Mouse (Mus musculus): Measurements from ENCODE around the gene Gm595. TPM values are rescaled to one million over a fixed set of nuclear protein-coding genes. Genes with fewer than 3 reads are reported as not detected.

Gene Gm595
- polyA plus RNA-seq (2012; rRNA removed): not detected in 2 replicates

DNA sequence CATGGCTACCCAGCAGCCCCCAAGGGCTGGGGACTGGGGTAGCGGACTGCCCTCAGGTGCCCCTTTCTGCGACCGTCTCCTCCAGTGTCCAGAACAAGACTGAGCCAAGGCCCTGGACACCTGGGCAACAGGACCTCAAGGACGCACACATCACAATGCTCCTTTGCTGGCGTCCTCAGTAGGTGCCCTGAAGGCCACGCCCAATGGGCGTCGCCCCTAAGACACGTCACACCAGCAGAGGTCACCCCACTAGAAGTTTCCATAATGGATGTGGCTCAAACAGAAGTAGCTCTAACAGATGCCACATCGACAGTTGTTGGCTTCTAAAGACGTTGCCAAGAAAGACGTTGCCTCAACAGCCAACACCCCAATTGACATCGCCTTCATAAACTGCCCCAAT is at the start of gene Gm595:
Gm595 (minus strand) TSS at position 101 of the 400 bp plus-strand sequence.

Other genes starting within 250 kb of the Gm595 start
- not detected in 2 replicates for gene Gpr119, start 203.2 kb downstream of the Gm595 start, polyA plus RNA-seq (2012; rRNA removed)
- 0.75 and 0.84 TPM in 2 replicates for gene Rbmx2, start 182.7 kb downstream of the Gm595 start, polyA plus RNA-seq (2012; rRNA removed)

All from ovary, adult 2 months (tissue).